Mouse (Mus musculus) thymus, postnatal 36 days (tissue): ENCODE data around the gene Sgcd.
"Not testable (repeated sequence)": the region's sequence is repeated elsewhere in the genome, so short reads cannot be mapped to it uniquely, and the experiment has no call there.

ENCODE experiments used
- DNase-seq, 2 experiments: peaks; one replicate each; pipeline ENCODE4 v3.0.0; 2022; ENCODE audit warnings: mixed read lengths in 2 of 2

The Sgcd gene

DNA sequence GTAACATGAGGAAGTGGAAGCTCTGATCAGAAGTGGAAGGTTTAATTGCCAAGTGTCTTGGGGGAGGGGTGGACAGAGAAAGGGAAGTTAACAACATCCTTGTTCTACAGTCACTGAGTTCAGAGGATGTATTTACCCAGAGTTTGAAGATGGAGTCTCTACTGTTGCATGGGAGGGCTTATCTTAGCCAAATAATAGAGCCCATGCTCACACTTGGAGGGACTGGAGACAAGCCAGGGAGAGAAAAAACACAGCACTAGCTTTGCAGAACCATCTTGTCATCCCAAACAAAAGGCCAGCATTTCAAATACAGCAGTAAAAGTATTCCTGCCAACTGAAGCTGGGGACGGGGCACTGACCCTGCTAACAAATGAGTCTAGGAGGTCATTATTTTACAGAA, 212.8 kb downstream of the Sgcd start:
- DNase-seq = no peak

DNA sequence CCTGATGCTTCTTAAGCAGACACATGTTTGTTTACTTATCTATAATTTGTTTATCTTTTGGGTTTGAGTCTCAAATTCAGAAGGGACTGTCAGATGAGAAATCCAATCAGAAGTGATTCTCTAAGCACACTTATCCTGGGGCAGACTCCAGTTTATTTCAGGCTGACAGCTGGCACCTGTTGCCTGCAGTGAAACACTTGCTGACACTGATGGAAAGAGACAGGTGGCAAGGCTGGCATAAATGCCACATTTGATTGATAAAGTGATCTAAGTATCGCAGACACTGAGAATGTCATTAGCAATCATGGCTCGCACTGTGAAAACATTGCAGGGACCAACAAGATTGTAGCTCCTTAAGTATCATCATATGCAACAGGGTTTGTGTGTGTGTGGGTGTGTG, 222.9 kb downstream of the Sgcd start:
- DNase-seq = no peak

DNA sequence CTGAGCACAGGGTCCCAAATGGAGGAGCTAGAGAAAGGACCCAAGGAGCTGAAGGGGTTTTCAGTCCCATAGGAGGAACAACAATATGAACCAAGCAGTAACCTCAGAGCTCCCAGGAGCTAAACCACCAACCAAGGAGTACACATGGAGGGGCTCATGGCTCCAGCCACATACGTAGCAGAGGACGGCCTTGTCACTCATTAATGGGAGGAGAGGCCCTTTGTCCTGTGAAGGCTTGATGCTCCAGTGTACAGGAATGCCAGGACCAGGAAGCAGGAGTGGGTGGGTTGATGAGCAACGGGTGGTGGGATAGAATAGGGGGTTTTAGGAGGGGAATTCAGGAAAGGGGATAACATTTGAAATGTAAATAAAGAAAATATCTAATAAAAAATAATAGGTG, 225.2 kb downstream of the Sgcd start:
- not testable (repeated sequence) for DNase-seq

DNA sequence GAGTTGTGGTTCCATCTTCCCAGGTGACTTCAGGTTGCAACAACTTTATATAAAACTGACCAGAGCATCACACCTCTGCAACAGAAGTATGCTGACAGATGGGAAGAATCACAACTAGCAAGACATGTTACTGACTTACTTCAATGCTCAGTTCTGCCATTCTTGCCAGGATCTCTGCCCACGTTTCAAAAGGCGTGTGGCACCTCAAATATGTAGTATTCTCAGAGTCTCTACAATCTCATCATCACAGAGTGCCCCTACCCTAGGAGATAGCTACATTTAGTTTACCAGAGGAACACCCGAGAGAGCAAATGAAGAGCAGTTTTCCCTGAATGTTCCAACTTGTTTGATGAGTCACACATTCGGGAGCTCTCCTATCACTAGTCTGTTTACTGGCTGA, 229.8 kb downstream of the Sgcd start:
- DNase-seq = no peak

DNA sequence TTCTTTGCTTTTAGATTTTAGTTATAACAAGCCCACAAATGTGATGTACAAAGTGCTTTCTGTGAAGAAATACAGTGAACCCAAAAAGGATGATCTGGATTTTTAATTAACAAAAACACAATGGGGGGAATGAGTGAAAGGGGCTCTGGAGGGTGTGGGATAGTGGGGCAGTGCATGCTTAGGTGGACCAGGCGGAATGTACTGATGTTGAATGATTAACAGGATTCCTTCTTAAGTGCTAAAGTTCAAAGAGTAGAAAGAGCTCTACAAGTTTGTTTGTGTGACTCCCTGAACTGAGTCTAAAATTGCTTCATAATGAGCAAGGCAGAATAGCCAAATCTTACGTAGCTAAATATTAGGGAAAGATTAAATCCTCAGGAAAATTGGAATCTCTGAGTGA, 246.0 kb downstream of the Sgcd start:
- DNase-seq = no peak

DNA sequence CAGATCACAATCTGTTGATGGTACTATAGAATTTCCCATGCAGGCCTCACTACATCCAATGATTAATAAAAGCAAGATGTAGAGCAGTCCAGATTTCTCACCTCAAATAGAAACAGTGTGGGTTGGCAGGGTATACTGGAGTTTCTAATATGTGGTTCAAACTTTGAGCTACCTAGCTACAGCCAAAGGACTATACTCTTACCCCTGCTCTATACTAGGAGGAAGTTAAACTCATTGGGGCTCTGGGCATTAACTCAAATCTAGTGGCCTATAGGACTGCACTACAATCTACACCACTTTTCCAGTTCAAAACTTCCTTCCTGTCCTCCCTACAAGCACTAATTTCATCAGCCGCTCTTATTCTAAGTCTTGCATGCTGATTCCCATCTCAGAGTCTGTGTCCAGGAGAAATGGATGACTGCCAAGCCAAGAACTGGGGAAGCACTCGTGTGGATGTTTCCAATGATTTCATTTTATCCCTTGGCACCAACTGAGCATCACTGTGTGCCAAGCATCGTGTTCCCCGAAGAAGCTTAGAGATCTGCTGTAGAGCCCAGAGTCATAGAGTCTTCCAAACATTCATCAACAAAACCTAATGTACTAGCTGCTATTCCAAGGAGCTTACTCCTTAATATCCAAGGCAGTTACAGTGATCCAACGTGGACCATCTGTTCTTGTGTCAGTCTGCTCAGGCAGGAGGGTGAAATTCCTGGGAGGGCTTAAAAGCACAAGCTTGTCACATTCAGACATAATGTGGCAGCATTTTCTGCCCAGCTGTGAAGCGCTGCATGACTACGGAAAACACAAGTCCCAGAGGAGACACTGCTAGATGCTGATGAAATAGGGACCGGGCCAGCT, 283.6 kb downstream of the Sgcd start:
- no peak for DNase-seq

DNA sequence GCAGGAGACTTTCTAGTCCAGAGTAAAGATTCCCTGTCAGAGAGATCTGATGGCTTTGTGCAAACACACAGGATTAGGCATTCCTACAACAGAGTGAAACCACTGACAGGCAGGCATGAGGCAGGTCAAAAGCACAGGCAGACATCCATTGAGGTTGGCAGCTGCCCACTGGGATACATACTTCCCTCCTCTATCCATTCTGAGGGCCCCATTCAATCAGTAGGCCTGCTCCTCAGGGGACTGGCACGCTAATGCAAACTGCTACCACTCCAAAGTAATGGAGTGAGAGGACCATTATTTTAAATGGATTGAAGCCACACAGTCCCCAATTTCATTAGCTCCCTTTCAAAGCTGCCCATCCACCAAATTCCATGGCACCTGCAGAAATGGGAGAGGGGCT, 293.2 kb downstream of the Sgcd start:
- DNase-seq = no peak

DNA sequence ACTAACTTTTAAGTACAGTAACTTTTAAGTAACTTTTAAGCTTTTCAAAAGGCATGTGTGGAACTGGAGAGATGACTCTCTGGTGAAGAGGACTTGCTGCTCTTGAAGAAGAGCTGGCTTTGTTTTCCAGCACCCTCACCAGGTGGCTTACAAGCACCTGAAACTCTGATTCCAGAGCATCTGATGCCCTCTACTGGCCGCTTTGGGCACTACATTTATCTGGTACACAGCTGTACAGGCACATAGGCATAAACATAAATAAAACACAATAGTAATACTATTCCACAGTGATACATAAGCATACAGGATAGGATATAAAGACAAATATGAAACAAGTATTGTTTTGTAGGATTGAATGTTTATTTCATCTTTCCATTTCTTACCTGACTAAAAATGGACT, 330.6 kb downstream of the Sgcd start:
- DNase-seq = peak; percentile 13 to 17

DNA sequence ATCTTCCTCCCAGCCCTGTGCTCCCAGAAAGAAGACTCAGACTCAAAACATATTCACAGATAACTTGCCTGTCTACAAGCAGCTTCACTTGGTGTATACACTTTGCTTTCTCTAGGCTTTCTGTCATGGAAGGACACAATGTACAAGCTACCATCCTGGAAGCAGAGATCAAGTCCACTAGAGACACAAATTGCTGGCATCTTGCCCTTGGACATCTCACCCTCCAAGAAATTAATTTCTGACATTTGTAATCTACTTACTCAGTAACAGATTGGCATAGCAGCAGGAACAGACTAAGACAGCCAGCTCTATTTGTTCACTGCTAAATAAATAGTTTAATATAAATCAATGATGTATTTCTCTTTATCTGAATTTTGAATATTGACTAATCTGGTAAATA, 342.9 kb downstream of the Sgcd start:
- no peak for DNase-seq

DNA sequence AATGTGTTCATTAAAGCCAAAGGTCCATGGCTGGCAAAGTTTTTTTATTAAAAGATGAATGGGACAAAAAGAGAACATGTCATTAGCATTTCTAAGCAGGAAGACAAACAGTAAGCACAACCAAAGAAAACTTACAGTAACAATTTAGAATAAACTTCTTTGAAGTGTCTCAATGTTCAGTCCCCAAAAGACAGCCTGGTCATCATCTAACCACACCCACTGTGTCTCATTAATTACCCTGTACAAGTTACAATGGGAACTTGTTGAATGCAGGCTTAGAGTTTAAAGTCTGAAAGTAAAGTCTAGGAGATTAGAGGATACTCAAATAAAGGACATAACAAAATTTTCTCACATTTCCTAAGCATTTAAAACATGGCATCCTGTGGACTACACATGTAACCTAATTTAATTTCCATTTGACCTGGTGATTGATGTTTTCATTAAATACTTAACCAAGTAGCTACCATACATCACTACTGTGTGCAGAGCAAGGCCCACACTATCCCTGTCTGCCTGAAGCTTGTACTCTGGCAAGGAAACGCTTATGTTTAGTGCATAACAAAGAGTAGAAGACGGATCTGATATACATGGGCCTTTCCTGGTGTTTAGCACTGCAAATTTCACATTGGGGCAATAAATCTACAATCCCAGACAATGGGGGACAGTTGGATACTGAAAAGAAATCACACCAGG, 347.1 kb downstream of the Sgcd start:
- no peak for DNase-seq

DNA sequence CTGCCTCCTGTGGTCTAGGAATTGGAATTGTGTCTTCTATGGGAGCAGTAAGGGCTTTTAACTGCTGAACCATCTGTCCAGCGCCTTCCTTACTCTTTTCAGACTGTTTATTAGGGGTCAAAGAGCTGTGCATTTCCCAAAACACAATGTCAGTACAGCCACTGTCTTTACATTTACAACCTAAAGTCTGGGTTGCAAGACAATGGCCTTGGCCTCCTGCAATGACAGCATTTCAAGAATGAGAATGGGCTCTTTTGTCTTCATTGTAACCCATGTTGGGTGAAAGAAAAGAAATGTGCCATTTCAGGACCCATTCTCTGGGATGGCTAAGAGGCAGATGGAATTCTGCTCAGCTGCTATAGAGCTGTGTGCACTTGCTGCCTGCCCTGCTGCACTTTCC, 348.2 kb downstream of the Sgcd start:
- DNase-seq = no peak

DNA sequence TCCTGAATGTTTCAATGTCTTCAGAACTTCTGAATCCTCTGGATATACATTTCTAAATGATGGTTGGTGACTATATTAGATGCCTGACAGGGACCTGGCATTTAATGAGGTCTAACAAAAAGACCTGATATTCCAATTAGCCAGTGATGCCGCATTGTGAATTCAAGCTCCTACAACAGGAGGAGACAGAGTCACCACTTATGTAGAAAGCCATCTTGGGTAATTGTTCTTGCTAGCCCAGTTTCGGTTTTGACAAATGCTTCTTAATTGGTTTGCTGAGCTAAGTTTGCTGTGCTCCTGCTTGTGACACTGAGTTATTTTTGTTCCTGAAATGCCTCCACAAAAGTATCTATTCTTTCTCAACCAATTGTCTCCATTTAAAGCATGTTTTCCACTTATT, 358.6 kb downstream of the Sgcd start:
- no peak for DNase-seq

DNA sequence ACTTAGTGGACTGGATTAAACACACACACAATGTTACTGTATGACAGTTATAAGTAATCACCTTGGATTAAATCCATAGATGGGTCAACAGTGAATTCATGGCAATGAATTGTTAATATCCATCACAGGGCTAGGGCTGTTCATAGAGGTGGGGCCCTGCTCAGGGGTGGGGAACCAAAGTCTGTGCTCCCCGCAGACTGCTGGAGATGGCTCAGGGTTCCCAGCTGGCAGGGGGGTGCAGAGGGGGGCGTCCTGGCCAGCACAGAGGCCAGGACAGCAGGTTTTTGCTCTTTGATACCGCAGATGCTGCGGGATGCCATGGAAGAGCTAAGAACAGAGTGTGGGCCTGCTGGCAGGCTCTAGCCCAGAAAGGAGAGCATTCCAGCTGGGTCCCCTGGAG, 378.9 kb downstream of the Sgcd start:
- no peak for DNase-seq

DNA sequence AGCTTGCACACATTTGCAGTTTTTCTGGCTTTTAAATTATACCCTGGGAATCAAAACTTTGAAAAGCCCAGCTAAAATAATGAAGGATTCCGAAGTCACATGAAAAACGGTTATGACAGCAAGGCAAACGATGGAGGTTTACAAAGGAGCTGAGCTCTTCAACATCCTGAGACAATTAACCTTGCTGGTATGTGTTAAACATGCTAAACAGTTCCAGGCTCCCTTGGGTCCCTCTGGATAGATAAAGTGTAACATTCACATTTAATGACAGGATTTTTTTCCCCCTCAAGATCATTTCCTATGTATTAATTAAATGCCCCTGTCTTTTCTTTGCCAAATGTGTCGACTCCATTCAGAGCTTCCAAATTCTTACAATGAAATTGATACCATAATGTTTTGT, 414.1 kb downstream of the Sgcd start:
- no peak for DNase-seq

DNA sequence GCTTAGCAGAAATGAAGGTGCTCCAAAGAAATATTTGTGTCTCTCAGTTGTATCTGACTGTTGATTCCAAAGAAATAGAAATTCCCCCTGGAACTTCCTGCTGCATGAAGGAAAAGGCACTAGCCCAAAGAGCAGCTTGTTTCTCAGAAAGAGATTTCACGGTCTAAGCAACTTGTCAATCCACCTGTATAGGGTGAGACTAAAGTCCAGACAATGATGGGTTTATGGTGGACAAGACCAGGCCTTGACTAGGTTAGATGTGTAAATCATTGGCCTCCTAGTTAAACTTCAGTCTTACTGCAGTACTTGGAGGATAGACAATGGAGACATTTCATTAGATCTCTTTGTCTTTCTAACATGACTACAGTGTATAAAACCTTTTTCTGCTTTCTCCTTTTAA, 420.3 kb downstream of the Sgcd start:
- DNase-seq = no peak

DNA sequence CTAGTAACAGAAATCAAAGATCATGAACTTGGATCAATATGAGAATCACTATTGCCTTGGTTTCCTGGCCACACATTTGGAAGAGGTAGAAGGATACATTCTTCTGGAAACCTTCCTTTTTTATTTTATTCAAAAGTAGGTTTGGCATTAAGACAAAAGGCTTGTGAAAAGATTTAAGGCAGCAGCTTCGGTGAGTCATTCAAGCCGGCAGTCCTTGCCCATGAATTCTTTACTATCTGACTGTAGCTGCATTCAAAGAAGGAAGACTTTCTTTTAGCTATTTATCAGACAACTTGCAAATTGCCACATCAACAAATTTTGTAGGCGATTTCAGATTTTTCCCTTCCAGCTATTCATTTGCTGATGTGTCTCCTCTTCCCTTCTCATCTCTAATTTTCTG, 422.6 kb downstream of the Sgcd start:
- DNase-seq = no peak

DNA sequence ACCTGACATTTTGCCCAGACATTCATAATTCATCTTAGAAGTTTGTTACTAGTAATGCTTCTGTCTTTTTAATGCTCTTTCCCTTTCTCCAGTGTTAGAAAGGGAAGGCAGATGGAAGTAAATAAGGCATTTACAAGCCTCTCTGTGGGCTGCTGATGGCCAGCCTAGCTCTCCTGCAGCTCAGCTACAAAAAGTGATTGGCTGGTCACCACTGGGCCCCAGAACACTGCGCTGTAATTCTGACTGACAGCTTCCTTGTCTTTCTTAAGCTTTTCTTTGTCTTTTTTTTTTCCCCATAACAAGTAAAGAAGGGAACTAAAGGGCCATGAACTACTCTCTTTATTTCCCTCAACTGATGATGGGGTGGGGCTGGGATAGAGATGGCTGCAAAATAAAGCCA, 463.9 kb downstream of the Sgcd start:
- no peak for DNase-seq

DNA sequence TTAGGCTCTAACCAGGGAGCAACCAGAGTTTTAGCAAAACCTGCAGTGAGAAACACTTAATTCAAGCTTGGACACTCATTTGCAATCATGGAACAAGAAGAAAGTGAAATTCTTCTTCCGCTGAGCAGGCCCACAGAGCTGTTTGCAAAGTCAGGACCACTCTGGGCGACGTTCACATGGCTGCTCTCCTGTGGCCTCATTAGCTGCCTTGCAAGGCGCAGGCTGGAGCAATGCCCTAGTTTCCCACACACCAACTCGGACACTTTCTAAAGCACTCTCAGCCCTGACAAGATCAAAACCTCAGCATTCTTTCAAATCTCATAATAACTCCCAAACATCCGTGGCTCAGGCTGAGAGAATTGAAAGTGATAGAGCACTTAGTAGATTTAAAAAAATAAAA, 480.7 kb downstream of the Sgcd start:
- DNase-seq = no peak

DNA sequence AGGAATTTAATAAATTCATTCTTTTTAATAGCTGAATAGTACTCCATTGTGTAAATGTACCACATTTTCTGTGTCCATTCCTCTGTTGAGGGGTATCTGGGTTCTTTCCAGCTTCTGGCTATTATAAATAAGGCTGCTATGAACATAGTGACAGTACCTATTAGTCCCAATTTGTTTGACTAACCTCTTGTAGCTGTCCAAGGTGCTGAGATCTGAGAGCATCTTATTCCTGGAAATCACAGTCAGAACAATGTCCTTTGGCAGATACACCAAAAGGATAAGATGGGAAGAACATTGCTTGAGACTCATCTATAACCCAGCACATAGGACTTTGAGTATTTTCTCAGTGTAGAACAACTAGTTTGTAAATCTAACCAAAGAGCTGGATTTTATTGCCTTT, 485.5 kb downstream of the Sgcd start:
- DNase-seq = not testable (repeated sequence)

DNA sequence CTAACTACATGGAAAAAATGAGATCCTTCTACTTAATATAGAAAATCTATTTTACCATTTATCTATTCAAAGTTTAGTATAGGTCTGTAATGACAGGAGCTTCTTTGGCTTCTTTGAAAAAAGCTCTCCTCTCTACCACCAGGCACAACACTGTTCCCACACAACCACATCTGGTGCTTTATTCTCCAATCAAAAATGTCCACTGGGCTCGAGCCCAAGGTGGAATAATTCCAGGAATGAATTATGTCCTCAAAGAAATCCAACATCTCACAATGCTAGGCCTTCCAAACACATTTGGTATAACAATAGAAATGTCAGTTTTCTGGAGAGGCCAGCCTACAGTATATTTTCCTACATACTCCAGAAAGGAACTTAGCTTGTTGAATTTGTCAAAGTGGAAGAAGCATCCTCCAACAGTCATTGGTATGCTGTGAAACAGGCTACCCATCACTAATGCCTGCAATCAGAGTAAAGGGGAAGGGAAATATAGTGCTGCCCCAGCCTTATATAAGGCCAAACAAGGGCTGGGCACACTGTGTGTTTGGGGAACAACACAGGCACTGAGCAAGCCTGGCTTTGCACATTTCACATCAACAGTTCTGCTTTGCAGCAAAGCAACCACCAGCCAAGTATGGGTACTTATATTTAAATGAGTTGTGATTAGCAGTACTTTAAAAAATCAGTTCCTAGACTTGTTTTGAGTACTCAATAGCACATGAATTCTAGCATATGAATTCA, 515.1 kb downstream of the Sgcd start:
- DNase-seq = no peak

DNA sequence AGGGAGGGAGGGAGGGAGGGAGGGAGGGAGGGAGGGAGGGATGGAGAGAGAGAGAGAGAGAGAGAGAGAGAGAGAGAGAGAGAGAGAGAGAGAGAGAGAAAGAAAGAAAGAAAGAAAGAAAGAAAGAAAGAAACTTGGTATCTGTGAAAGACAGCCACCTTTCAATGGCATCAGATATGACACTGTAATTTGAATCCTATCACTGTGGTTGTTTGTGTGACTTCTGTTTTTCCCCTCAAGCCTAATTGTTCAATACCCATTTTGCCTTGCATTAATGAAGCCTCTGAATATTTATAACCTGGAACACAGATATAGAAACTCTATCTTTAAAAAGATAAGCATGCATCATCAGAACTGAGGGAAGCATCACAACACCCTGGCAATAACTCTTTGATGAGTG, 528.1 kb downstream of the Sgcd start:
- not testable (repeated sequence) for DNase-seq

DNA sequence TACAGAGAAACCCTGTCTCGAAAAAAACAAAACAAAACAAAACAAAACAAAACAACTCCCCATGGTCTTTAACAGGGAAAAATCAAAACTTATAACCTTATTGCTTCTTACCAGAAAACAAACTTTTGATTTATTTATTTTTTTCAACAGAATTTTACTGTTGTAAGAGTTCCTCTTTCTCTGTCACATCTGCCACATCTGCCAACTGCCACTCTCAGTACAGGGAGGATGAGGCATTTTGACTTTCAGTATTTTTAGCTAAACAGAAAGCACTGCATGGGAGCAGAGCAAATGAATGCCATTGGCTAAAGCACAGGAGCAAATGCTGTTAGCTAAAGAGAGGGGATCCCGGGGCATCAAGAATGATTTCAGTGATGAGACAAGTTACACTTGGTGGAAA, 528.6 kb downstream of the Sgcd start:
- DNase-seq = no peak

DNA sequence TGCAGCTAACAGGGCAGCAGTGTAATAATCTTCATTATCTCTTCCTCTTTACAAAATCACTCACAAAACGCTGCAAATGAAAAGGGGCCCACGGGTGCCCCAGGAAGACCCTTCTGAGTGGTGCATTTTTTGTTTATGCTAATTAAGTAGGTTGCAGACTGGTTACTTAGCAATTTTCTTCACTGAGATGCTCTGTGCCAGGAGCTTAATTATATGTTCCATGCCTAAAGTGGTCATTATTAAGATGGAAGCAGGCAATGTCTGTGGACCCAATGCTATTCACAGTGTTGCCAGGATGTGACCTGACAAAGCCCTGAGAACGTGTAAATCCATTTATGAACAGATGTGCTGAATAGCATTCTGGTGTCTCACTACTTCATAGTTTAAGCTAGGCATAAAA, 529.6 kb downstream of the Sgcd start:
- DNase-seq = no peak

DNA sequence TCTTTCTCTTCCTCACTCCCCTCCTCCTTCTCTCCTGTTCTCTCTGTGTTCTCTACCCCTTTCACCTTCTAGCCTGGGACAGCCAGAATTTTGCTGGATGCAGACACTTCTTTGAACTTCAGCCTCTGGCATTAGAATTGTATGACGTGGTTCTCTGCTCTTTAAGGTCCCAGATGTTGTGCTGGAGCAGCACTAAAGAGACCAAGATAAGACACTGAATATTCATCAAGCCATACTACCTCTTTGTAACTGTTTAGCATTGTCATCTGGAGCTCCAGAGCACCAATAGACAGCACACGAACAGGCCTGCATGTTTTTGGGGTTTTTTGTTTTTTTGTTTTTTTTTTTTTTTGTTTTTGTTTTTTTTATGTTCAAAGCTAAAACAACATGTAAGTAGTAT, 541.0 kb downstream of the Sgcd start:
- no peak for DNase-seq
